Mouse (Mus musculus): ENCODE measurements around the gene Sp8. TPM values are rescaled to one million over a fixed set of nuclear protein-coding genes. Genes with fewer than 3 reads are reported as not detected.

Gene Sp8
- polyA plus RNA-seq, 2 experiments from 2014 or later: not detected

DNA sequence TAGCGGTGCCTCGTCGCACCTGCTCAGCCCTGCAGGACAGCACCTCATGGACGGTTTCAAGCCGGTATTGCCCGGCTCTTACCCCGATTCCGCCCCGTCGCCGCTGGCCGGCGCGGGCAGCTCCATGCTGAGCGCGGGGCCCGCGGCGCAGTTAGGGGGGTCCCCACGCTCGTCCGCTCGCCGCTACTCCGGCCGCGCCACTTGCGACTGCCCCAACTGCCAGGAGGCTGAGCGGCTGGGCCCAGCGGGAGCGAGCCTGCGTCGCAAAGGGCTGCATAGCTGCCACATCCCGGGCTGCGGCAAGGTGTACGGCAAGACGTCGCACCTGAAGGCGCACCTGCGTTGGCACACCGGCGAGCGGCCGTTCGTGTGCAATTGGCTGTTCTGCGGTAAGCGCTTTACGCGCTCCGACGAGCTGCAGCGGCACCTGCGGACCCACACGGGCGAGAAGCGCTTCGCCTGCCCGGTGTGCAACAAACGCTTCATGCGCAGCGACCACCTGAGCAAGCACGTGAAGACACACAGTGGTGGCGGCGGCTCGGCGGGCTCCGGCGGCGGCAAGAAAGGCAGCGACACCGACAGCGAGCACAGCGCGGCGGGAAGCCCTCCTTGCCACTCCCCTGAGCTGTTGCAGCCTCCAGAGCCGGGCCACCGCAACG, 3.2 kb downstream of the Sp8 start:
- ATAC-seq: no peak

DNA sequence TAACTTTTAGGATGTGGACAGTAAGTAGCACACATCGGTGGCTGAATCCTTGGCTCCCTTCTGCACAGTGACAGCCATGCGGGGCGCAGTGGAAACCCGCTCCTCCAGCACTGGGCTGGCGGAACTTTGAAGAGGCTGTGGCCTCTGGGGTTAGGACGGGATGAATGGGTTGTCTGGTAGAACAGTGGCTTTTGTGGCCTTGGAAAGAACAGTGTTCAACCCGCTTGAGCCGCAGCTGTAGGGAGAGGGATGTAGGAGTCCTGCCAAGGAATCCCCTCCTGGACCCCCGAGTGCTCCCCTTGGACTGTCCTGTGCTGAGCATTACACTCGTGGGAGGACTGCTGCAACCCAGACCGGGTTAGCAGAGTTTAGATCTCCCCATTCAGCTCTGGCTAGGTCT, 3.9 kb downstream of the Sp8 start:
- no peak for ATAC-seq

DNA sequence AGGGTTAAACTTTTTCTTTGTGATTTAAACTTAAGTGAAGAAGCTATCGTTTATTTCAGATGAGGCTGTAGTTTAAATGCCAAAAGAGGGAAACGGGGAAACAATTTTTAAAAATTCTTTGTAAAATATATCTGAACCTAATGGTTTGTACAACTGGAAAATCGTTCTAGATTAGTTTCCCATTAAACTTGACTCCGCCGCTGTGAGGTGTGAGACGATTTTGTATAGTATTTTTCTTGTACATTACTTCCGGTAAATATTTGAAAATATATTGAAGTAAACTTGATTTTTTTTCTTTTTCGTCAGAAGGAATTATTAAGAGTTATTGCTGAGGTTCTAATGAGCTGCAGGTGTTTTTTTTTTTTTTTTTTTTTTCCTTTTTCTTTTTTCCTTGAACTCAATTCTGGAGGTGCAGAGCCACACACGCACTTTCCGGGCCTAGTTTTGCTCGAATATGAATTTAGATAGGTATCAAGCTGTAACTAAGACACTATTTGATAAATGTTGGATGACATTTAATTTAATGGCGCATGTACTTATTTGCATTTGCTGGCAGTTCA, 4.8 kb downstream of the Sp8 start:
- no peak for ATAC-seq

DNA sequence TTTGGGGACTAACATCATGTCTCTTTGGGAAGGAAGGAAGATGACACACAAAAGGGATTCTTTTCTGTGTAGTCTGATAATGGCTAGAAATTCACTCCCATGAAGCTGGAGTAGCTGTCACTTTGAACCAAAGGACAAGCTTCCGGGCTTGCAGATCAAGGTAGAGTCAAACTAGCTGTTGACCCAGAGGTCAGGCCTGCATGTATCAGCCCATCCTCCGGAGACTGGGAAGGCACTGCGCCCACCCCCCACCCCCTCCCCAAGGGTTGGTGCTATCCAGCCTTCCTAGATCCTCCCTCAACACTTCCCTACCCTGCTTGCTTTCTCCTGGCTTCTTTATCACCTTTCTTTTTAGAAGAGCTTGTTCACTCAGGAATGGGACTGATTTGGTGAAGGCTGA, 7.2 kb downstream of the Sp8 start:
- no peak for ATAC-seq

DNA sequence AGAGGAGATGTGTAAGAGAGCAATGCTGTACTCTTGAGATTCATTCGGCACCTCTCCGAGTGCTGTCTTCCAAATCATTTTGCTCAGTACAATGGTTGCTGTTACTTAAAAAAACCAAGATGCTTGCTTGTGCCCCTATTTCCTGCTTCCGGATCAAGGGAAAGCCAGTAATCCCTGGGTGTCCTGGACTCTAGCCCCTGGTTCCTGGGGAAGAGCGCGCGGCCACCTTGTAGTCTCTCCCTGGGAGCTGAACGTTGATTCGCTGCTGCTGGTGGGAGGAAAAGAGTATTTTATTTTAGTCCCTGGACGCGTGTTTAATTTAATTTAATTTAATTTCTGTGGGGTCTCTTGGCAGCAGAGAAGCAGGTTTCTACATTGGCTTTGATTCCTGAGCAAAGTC, 8.3 kb downstream of the Sp8 start:
- ATAC-seq: no peak

DNA sequence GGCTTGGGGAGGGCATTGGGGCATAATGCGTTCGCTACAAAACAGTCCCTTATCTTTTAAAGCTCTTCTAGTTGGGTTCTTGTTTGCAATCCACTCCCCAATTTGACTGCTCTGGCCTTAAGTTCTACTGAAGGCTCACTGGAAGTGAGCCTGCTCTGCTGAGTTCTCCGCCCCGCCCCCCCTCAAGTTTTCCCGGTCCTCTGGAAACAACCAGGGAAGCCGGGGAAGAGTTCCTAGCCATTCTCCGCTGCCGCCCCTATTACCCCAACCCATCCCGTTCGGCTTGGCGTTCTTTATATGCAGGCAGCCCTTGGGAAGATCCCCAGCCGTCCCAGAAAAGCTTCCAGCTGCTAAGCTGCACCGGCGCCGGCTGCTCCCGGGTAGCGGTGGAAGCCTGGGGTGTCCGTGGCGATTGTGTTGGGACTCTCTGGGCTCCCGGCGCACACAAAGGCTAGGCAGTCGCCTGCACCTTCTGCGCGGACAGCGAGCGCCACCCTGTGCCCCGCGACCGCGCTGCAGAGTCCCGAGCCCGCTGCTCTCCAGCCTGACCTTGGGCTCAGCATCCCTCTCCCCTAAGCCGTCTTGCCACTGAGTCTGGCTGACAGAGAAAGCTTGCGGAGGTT, 8.8 kb downstream of the Sp8 start:
- ATAC-seq: peak; percentile 56

GRCm38 (mm10) chr12:118856151-118856550, 10.0 kb downstream of the Sp8 start:
- no peak for ATAC-seq

DNA sequence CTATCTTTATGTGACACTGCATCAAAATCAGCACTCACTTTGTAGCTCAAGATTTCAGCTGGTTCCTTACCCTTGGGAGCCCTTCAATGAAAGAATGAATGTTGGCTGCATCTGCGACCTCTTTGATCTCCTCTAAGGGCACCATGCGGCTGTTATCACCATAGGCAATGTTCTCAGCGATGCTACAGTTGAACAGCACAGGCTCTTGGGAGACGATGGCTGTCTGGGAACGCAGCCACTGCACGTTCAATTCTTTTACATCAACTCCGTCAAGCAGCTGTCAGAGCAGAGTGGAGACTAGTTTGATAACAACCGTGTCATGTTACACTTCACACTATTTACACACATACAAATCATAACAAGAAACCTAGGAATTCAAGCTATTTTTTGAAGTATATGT, 26.5 kb downstream of the Sp8 start:
- no peak for ATAC-seq

DNA sequence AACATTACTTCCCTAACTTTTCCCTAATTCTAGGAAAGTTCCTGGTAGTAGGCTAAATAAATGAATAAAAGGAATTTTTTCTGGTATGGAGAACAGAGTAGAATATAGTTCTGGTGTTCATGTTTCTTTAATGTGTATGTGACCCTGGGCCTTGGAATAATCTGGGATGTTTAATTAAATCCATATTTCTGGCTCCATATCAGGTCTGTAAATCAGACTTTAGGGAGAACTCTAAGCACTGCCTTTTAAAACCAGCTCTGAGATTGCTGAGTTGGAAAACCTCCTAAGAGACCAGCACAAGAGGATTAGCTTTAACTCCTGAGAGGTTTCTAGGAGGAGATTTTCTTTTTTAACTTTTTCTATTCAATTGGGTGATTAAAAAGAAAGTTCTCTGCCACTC, 36.7 kb downstream of the Sp8 start:
- ATAC-seq: no peak

- ATAC-seq: no peak
These were observed 41.8 kb downstream of the Sp8 start for GRCm38 (mm10) chr12:118887964-118888363.

Other genes starting within 250 kb of the Sp8 start
- not detected for gene Abcb5, start 120.1 kb downstream of the Sp8 start, polyA plus RNA-seq (2017; shearing (Covaris generic))